Mouse (Mus musculus) CH12.LX (cell line): ENCODE results near the gene Mapk8ip3. TPM values are rescaled to one million over a fixed set of nuclear protein-coding genes. Genes with fewer than 3 reads are reported as not detected.

Experiments used
- DNase-seq: peaks from one replicate; pipeline ENCODE4 v3.0.0-alpha.2; 2013; ENCODE audit errors: extremely low read depth
- H3K27ac ChIP-seq: 2 replicates; pipeline ENCODE4 v1.5.1; 2012; ENCODE audit warnings: low read depth, mild to moderate bottlenecking, control low read depth, moderate library complexity; ENCODE audit not compliant: insufficient read depth
- H3K27me3 ChIP-seq: replicated peaks from 2 replicates; pipeline ENCODE3; 2012; ENCODE audit warnings: inconsistent platforms
- H3K36me3 ChIP-seq, 2 experiments: replicated peaks in 1 of 2; 2 replicates each; pipeline versions ENCODE3 to v1.6.1; 2012; ENCODE audit warnings: inconsistent platforms in 1 of 2, low read length in 1 of 2, mild to moderate bottlenecking in 1 of 2, mixed read lengths in 1 of 2, moderate library complexity in 1 of 2; ENCODE audit not compliant: control insufficient read depth in 1 of 2, insufficient read depth in 1 of 2
- H3K4me1 ChIP-seq, 2 experiments: 2 replicates each; pipeline ENCODE4 v1.6.1; 2012; ENCODE audit warnings: inconsistent platforms in 1 of 2, moderate library complexity in 1 of 2; ENCODE audit not compliant: insufficient read depth in 2 of 2, control insufficient read depth in 1 of 2
- H3K4me2 ChIP-seq: 2 replicates; pipeline ENCODE4 v1.6.1; 2012; ENCODE audit warnings: low read depth, mild to moderate bottlenecking, control low read depth; ENCODE audit not compliant: poor library complexity, insufficient read depth, severe bottlenecking
- H3K4me3 ChIP-seq, 3 experiments: fragments of 150-350 bp in 1 of 3; sonication (generic) in 1 of 3; replicated peaks in 1 of 3; 2 replicates each; pipeline versions ENCODE3 to v1.5.1; 2011 to 2012; ENCODE audit warnings: low read depth in 2 of 3, low read length in 2 of 3, mild to moderate bottlenecking in 2 of 3, moderate library complexity in 2 of 3, control low read depth in 1 of 3, improper control_type of control experiment in 1 of 3, inconsistent platforms in 1 of 3, mixed read lengths in 1 of 3; ENCODE audit not compliant: poor library complexity in 1 of 3
- H3K79me2 ChIP-seq: replicated peaks from 2 replicates; pipeline ENCODE4 v1.6.1; 2012; ENCODE audit warnings: mild to moderate bottlenecking, moderate library complexity; ENCODE audit not compliant: control insufficient read depth, poor library complexity, insufficient read depth, severe bottlenecking; ENCODE audit errors: extremely low read depth
- H3K9ac ChIP-seq: 2 replicates; pipeline ENCODE4 v1.6.1; 2012; ENCODE audit warnings: low read depth, mild to moderate bottlenecking, control low read depth, moderate library complexity; ENCODE audit not compliant: insufficient read depth
- H3K9me3 ChIP-seq: replicated peaks from 2 replicates; pipeline ENCODE3; 2012; ENCODE audit warnings: low read length, inconsistent platforms, mixed read lengths
- CHD1 ChIP-seq: IDR thresholded peaks from 2 replicates; pipeline ENCODE4 v1.6.1; 2012; ENCODE audit warnings: low read depth, low read length, improper control_type of control experiment, inconsistent platforms
- CTCF ChIP-seq, 2 experiments: IDR thresholded peaks in 1 of 2; conservative IDR thresholded peaks in 1 of 2; 2 replicates each; pipeline ENCODE4 v1.5.1; 2011 to 2012; ENCODE audit warnings: low read depth in 2 of 2, low read length in 2 of 2, improper control_type of control experiment in 1 of 2, inconsistent platforms in 1 of 2, mild to moderate bottlenecking in 1 of 2, moderate library complexity in 1 of 2
- ELF1 ChIP-seq: IDR thresholded peaks from 2 replicates; pipeline ENCODE4 v1.6.1; 2014; ENCODE audit warnings: low read depth, mild to moderate bottlenecking, inconsistent platforms, low read length, improper control_type of control experiment
- EP300 ChIP-seq: IDR thresholded peaks from 2 replicates; pipeline ENCODE4 v1.6.1; 2011; ENCODE audit warnings: low read length, improper control_type of control experiment
- IRF4 ChIP-seq: IDR thresholded peaks from 2 replicates; pipeline ENCODE4 v1.6.1; 2014; ENCODE audit warnings: low read depth, mild to moderate bottlenecking, inconsistent platforms, low read length, improper control_type of control experiment
- JUN ChIP-seq: IDR thresholded peaks from 2 replicates; pipeline ENCODE4 v1.6.1; 2011; ENCODE audit warnings: low read depth, mild to moderate bottlenecking, low read length, improper control_type of control experiment, moderate library complexity; ENCODE audit not compliant: insufficient read depth
- JUND ChIP-seq: conservative IDR thresholded peaks from 2 replicates; pipeline ENCODE4 v1.6.1; 2011; ENCODE audit warnings: low read depth, low read length, improper control_type of control experiment
- MAX ChIP-seq: IDR thresholded peaks from 2 replicates; pipeline ENCODE4 v1.6.1; 2011; ENCODE audit warnings: low read length, improper control_type of control experiment
- MAZ ChIP-seq: IDR thresholded peaks from 2 replicates; pipeline ENCODE4 v1.6.1; 2012; ENCODE audit warnings: low read depth, mild to moderate bottlenecking, inconsistent platforms, low read length, improper control_type of control experiment, moderate library complexity
- NELFE ChIP-seq: IDR thresholded peaks from 2 replicates; pipeline ENCODE4 v1.6.1; 2011; ENCODE audit warnings: low read depth, low read length, improper control_type of control experiment
- SIN3A ChIP-seq: IDR thresholded peaks from 2 replicates; pipeline ENCODE4 v1.6.1; 2012; ENCODE audit warnings: low read length, improper control_type of control experiment, inconsistent platforms
- SMC3 ChIP-seq: IDR thresholded peaks from 2 replicates; pipeline ENCODE4 v1.6.1; 2011; ENCODE audit warnings: low read depth, low read length, improper control_type of control experiment
- TBP ChIP-seq: conservative IDR thresholded peaks from 2 replicates; pipeline ENCODE4 v1.6.1; 2011; ENCODE audit warnings: low read depth, low read length, improper control_type of control experiment
- ZKSCAN1 ChIP-seq: IDR thresholded peaks from 2 replicates; pipeline ENCODE4 v1.6.1; 2012; ENCODE audit warnings: low read depth, inconsistent platforms, low read length, improper control_type of control experiment, borderline replicate concordance
- ZNF384 ChIP-seq: IDR thresholded peaks from 2 replicates; pipeline ENCODE4 v1.6.1; 2012; ENCODE audit warnings: low read depth, low read length, improper control_type of control experiment, inconsistent platforms
- dilution Hi-C: fragments of 300-500 bp; cut with MboI; formaldehyde crosslinking; loops from 2 replicates; pipeline ENCODE4 v1.14.3; 2020; ENCODE audit warnings: low sequenced_read_pairs; ENCODE audit not compliant: extremely low pct_unique_long_range_greater_than_20kb, extremely low pct_ligation_motif_present
- in situ Hi-C: fragments of 300-500 bp; cut with MboI; formaldehyde crosslinking; loops from 3 replicates; pipeline ENCODE4 v1.14.3; 2019; ENCODE audit warnings: low sequenced_read_pairs, low pct_ligation_motif_present, low pct_unique_long_range_greater_than_20kb, mixed read lengths
- polyA plus RNA-seq: library from polyadenylated mRNA; unstranded; fragments of >175 nt; gene quantifications from 2 replicates; pipeline ENCODE4 v1.2.1, GENCODE M21; 2012; ENCODE audit warnings: low read depth; ENCODE audit not compliant: insufficient read length
- total RNA-seq, 2 experiments: library from RNA; depleted of rRNA; stranded (reverse); fragments of 300-350 nt in 1 of 2; fragments of >200 nt in 1 of 2; gene quantifications; 2 replicates each; pipeline ENCODE4 v1.2.3; 2012 to 2014

Mapk8ip3 gene
- total and polyA plus RNA-seq, 3 experiments: 14.5 to 44.0 (median 34.1) TPM

DNA sequence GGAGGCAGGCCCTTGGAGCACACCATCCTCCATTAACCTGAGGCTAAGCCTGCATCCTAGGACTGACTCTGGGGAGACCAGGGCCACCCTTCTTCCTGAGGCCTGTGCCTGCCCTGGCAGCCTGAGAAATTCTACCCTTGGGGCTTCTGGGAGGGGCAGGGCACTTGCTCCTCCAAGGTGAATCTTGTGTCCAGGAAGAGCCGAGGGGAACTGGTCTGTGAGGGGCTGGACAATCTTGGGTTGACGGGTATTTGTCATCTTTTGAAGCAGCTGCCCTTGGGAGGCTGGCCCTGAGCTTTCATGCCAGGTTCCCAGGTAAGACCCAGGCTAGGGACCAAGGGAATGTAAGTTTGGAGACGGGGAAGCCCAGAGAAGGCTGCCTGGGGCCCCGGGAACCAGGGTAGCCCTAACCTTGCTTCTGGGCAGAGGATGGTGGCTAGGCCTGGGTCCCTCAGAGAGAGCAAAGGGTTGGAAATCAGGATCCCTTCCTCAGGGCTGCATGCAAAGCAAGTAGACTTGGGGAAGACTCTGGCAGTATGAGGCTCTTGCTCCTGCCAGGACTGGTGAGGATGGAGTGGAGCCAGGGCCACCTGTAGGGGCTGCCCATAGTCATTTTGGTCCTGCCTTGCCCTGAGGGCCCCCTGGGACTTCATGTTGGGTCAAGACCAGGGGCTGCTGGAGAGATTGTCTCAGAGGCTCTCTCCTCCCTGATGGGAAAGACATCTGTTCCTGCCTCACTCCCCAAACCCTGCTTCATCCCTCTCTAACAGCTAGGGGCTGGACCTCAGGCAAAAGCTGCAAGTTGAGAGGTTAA, 38.5 kb downstream of the Mapk8ip3 start:
- DNase-seq: no peak
- H3K36me3 ChIP-seq: peaks cover 68 to 76% of the 10 kb centered on the region in 2 experiments
- H3K79me2 ChIP-seq: peaks cover 15% of the 10 kb centered on the region
- TF ChIP-seq ZNF384 (no peak), JUND (no peak), TBP (no peak), JUN (no peak)
- peaks cover 12 to 36% of the 10 kb centered on the region in 2 experiments for H3K4me1 ChIP-seq
- no peak overlapping the region for H3K27ac ChIP-seq
- in situ Hi-C loops (no loop called here), dilution Hi-C loops (no loop called here)
- H3K4me3 ChIP-seq: no peak overlapping the region
- H3K9ac ChIP-seq: no peak overlapping the region
- H3K4me2 ChIP-seq: no peak overlapping the region
- no peaks in the 10 kb centered on the region for H3K27me3 ChIP-seq
- H3K9me3 ChIP-seq: no peaks in the 10 kb centered on the region

DNA sequence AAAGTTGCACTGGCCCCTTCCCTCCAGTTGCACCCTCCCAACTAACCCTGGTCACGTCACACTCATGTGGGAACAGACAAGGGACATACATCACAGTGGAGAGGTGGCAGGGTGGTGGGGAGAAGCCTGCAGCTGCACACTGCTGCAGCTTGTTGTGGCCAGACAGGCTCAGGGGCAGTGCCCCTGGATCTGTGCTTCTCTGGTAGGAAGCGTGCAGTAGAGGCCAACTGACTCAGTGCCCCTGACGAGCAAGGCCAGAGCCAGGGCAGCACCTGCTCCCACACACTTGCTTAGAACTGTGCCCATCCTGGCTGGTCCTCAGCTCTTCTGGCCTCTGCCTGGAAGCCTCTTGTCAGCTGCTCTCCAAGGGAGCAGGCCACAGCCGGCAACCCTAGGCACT, 39.2 kb downstream of the Mapk8ip3 start:
- Histone ChIP-seq H3K27me3 (no peaks in the 10 kb centered on the region), H3K9me3 (no peaks in the 10 kb centered on the region), H3K36me3 (peaks cover 68 to 76% of the 10 kb centered on the region in 2 experiments), H3K4me2 (no peak overlapping the region), H3K4me1 (peaks cover 12 to 42% of the 10 kb centered on the region in 2 experiments), H3K27ac (no peak overlapping the region), H3K79me2 (peaks cover 15% of the 10 kb centered on the region), H3K9ac (no peak overlapping the region), H3K4me3 (peak overlapping the region in 1 of 3 experiments; percentile 17)
- no peak for DNase-seq
- TF ChIP-seq MAZ: no peak
- no peak for TF ChIP-seq ZNF384
- TF ChIP-seq NELFE: no peak
- TF ChIP-seq EP300: no peak
- TF ChIP-seq ZKSCAN1: no peak
- TF ChIP-seq ELF1: no peak
- TF ChIP-seq CTCF (conservative IDR thresholded peaks at IDR 0.05 in 1 of 2, IDR thresholded peaks at IDR 0.05 in 1 of 2; ENCODE audit: low read depth in 2 of 2, low read length in 2 of 2): no peak
- TF ChIP-seq IRF4: no peak
- no peak for TF ChIP-seq SMC3
- TF ChIP-seq MAX: no peak
- TF ChIP-seq CHD1: no peak
- no peak for TF ChIP-seq SIN3A
- TF ChIP-seq JUND: no peak
- dilution Hi-C loops: no loop called here
- in situ Hi-C loops: no loop called here
